Mouse (Mus musculus) lung, postnatal 36 days (tissue): Measurements from ENCODE around the gene Tmem97.
A peak's percentile ranks its signal among the peaks of the same experiment; 100 is the strongest.

Experiments used
- DNase-seq: peaks from one replicate; pipeline ENCODE4 v3.0.0; 2022; ENCODE audit warnings: mixed read lengths

Tmem97 gene

GRCm38 (mm10) chr11:78512025-78512957 is 38.3 kb downstream of the Tmem97 start, which contains the start of the genes Tmem199 and Poldip2:
Gene Tmem199 (minus strand): TSS chr11:78512172.
Gene Poldip2 (plus strand): TSS chr11:78512193.
- peak; percentile 94 for DNase-seq

- no peak for DNase-seq
Observed at GRCm38 (mm10) chr11:78509148-78509547, 41.4 kb downstream of the Tmem97 start.

DNA sequence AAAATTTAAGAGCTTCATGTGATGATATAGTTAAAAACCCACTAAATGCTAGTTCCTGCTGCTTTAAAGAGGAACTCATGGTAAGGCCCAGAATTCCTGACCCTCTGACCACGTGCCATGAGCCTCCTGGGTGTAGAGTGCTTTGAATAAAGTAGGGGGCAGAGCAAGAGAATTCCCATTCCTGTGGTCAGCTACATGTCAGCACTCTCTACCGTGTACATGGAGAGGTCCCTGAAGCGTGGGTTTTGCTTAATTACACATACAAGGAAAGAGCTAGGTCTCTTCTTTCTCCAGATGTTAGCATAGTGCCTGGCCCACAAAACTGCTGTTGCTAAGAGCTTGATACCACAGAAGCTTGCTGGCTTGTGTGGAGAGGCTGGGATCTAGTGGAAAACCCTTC is 45.1 kb downstream of the Tmem97 start:
- DNase-seq = no peak

DNA sequence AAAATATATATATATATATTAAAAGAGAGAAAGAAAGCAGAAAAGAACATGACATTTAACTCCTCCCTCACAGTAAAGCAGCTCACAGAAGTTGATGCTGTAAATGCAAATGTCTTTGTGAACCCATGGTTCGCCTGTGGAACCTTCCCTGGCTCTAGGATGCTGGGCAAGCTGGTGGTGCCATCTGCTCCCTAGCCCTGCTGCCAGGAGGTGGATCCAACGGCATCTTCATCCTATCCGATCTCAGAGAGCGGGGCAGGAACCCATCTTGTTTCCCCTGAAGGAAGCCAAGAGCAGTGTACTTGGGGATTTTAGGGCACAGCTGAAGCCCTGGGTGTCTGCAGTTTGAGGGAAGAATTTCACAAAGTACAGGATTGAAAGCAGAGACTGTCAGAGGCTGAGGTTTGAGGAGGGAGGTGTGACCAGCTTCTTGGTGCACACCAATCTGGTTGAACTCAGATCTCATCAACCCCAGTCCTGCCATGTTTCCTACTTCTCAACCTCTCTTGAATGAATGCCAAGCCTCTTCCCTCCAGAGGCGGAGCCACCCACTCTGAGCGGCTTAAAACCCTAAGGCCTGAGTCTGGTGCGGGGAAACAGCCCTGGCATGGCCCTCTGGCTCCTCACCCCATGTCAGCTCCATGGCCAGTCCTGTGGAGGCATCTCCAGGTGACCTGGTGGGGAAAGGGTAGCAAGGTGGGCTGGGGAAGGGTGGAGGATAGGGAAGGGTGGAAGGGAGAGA is 47.5 kb downstream of the Tmem97 start, which contains the start of gene Sebox:
Gene Sebox (plus strand): TSS at position 539 of the 742 bp plus-strand sequence.
- DNase-seq = no peak

- DNase-seq = no peak
Observed at GRCm38 (mm10) chr11:78501529-78501928, 49.0 kb downstream of the Tmem97 start.

- DNase-seq = no peak
Observed at GRCm38 (mm10) chr11:78500623-78501202, 49.9 kb downstream of the Tmem97 start.

DNA sequence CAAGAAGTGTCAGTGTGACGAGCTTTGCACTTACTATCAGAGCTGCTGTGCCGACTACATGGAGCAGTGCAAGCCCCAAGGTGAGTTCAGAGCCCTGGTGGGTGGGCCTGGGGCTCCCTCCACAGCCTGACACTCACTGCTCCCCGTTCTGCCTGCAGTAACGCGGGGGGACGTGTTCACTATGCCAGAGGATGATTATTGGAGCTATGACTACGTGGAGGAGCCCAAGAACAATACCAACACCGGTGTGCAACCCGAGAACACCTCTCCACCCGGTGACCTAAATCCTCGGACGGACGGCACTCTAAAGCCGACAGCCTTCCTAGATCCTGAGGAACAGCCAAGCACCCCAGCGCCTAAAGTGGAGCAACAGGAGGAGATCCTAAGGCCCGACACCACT is 51.0 kb downstream of the Tmem97 start:
- DNase-seq = no peak

GRCm38 (mm10) chr11:78499004-78499403 is 51.6 kb downstream of the Tmem97 start, which contains the start of gene Vtn:
Gene Vtn (plus strand): TSS chr11:78499091.
- DNase-seq = no peak

DNA sequence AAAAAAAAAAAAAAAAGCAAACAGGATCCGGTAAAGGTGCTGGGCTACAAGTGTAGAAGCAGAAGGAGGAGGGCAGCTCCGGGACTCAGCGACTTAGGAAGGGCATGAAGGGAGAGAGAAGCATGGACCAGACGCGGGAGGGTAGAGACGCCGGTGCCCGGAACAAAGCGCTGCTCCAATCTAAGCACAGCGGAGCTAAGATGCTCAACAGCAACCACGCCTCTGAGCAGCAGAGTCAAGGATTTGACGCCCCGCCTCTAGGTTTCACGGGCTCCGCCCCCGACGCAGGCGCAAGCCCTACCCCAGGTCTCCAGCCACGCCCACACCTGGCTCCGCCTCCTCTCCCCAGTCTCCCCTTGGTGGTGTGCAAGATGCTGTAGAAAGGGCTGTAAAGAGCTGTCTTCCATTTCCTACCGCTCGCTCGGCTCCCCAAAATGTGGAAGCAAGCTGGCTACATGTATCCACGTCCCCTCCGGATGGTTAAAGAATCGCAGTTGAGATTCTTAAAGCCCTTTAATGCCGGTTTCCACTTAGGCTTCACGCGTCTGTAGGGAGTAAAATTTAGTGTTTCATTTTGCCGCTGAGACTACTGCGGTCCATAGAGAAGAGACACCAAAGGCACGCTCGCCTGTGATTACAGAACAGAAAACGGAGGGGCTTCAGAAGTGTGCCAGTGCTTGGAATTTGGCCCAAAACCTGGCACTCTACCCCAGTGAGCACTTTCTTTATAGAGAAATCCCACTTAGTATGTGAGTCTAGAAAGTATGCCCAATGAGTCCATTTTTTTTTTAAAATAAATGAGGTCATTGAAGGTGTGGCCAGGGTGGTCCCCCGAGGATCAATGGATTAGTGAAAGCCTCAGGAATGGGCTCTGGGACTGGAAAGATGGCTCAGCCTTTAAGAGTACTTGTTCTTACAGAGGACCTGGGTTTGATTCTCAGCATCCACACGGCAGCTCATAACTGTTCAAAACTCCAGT is 52.7 kb downstream of the Tmem97 start, which contains the start of gene Sarm1:
Gene Sarm1 (minus strand): TSS at position 211 of the 979 bp plus-strand sequence.
- peak; percentile 96 for DNase-seq

DNA sequence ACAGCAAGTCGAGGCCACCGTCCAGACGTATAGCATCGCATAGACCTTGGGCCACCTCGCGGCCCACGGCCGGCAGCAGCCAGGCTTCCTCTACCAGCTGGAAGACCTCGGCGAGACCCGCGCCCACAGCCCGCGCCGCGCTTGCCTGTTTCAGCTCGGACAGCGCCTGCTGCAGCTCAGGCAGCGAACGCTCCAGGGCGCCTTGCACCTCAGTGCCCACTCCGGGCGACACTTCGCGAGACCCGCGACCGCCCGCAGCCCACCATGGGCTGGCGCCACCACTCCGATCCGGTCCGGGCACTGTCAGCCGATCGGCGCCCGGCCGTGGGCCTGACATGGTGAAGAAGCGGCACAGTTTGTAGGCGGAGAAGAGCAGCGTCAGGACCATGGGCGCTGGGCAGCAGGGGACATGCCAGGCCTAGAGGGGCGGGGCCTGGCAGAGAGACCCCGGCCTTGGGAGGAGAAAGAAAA is 53.5 kb downstream of the Tmem97 start:
- DNase-seq = no peak

DNA sequence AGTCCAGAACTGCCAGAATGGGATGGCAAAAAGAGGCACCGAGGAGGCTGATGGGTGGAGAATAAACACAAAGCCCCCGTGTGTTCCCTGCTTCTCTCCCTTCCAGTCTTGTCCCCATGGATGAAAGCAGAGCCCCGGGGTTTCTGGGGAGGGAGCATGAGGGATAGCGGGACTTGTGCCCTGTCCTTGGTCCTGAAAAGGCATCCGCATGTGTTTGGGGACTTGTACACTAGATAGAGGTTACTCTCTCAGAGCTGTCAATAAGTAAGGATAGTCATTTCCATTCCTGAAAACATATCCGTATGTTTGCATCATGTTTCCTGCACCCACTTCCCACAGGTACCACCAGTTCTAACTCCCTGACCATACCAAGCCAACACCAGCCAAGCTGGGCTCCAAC is 54.7 kb downstream of the Tmem97 start:
- DNase-seq = peak; percentile 26
